Mouse (Mus musculus) cerebellum, adult 18-20 months (tissue): Measurements from ENCODE around the gene Tbxas1.
A peak's percentile ranks its signal among the peaks of the same experiment; 100 is the strongest.

Experiments
- DNase-seq, 2 experiments: peaks; one replicate each; pipeline ENCODE4 v3.0.0; 2021

Gene Tbxas1

GRCm38 (mm10) chr6:38900479-38901126 lies 25.4 kb downstream of the Tbxas1 start:
- no peak for DNase-seq

- DNase-seq = no peak
These were observed 25.9 kb downstream of the Tbxas1 start for GRCm38 (mm10) chr6:38901152-38901551.

- DNase-seq = no peak
These were observed 26.4 kb downstream of the Tbxas1 start for GRCm38 (mm10) chr6:38901636-38902035.

- no peak for DNase-seq
These were observed 27.7 kb downstream of the Tbxas1 start for GRCm38 (mm10) chr6:38902820-38903439.

- DNase-seq = no peak
These were observed 30.8 kb downstream of the Tbxas1 start for GRCm38 (mm10) chr6:38906005-38906404.

GRCm38 (mm10) chr6:38908401-38908800 lies 33.2 kb downstream of the Tbxas1 start:
- no peak for DNase-seq

GRCm38 (mm10) chr6:38910828-38911559 lies 35.8 kb downstream of the Tbxas1 start:
- DNase-seq = peak; percentile 60 to 78

GRCm38 (mm10) chr6:38912121-38912660 lies 37.0 kb downstream of the Tbxas1 start:
- no peak for DNase-seq

GRCm38 (mm10) chr6:38912845-38913244 lies 37.6 kb downstream of the Tbxas1 start:
- DNase-seq = no peak

GRCm38 (mm10) chr6:38913386-38914042 lies 38.3 kb downstream of the Tbxas1 start:
- no peak for DNase-seq

- no peak for DNase-seq
These were observed 39.0 kb downstream of the Tbxas1 start for GRCm38 (mm10) chr6:38914181-38914580.

GRCm38 (mm10) chr6:38915776-38916175 lies 40.6 kb downstream of the Tbxas1 start:
- no peak for DNase-seq

GRCm38 (mm10) chr6:38916571-38916970 lies 41.4 kb downstream of the Tbxas1 start:
- DNase-seq = no peak

- DNase-seq = no peak
These were observed 42.2 kb downstream of the Tbxas1 start for GRCm38 (mm10) chr6:38917415-38917814.

GRCm38 (mm10) chr6:38918728-38919127 lies 43.5 kb downstream of the Tbxas1 start:
- no peak for DNase-seq

- no peak for DNase-seq
These were observed 44.0 kb downstream of the Tbxas1 start for GRCm38 (mm10) chr6:38919135-38919740.

GRCm38 (mm10) chr6:38920141-38920540 lies 44.9 kb downstream of the Tbxas1 start:
- DNase-seq = no peak

- no peak for DNase-seq
These were observed 46.0 kb downstream of the Tbxas1 start for GRCm38 (mm10) chr6:38921095-38921809.

GRCm38 (mm10) chr6:38921810-38922116 lies 46.6 kb downstream of the Tbxas1 start:
- no peak for DNase-seq

- DNase-seq = no peak
These were observed 47.3 kb downstream of the Tbxas1 start for GRCm38 (mm10) chr6:38922517-38922916.

- DNase-seq = no peak
These were observed 48.2 kb downstream of the Tbxas1 start for GRCm38 (mm10) chr6:38923450-38923849.
